Mouse (Mus musculus): ENCODE data around the gene Sox15. TPM values are rescaled to one million over a fixed set of nuclear protein-coding genes. Genes with fewer than 3 reads are reported as not detected.
"Not testable (repeated sequence)": the region's sequence is repeated elsewhere in the genome, so short reads cannot be mapped to it uniquely, and the experiment has no call there.

Sox15 gene
- polyA plus RNA-seq, 1 experiment from 2014 or later: 0.16 TPM

- Histone ChIP-seq H3K9me3 (replicated peaks) (no peaks in the 10 kb centered on the region), H3K27me3 (ENCODE audit: low read depth, poor library complexity, severe bottlenecking) (peaks cover 13% of the 10 kb centered on the region), H3K4me3 (peak within 1 kb of the TSS; percentile 57), H3K36me3 (no peaks in the 10 kb centered on the region), H3K4me1 (peaks cover 17% of the 10 kb centered on the region), H3K27ac (peak within 1 kb of the TSS; percentile 91)
- 1% methylated on average over 20 of the region's 20 CpGs for WGBS
- DNase-seq (ENCODE audit: low spot score): peak; percentile 86
These were observed 33.4 kb upstream of the Sox15 start, which contains the start of gene Sat2 for GRCm38 (mm10) chr11:69621571-69622268. Gene Sat2 (plus strand): TSS chr11:69622024.

- Histone ChIP-seq H3K27ac (peak overlapping the region; percentile 91), H3K4me3 (peak overlapping the region; percentile 57), H3K36me3 (no peaks in the 10 kb centered on the region), H3K9me3 (replicated peaks) (no peaks in the 10 kb centered on the region), H3K4me1 (peaks cover 17% of the 10 kb centered on the region), H3K27me3 (ENCODE audit: low read depth, poor library complexity, severe bottlenecking) (peaks cover 6% of the 10 kb centered on the region; the same call in 1 of the 2 replicates)
- 44% methylated on average over 6 of the region's 6 CpGs for WGBS
- DNase-seq (ENCODE audit: low spot score): peak; percentile 37
These were observed 32.7 kb upstream of the Sox15 start for GRCm38 (mm10) chr11:69622406-69622805.

GRCm38 (mm10) chr11:69623006-69623405 lies 32.1 kb upstream of the Sox15 start:
- H3K4me3 ChIP-seq: no peak overlapping the region
- H3K4me1 ChIP-seq: peaks cover 17% of the 10 kb centered on the region
- 0 out of 2 replicates have a peak, but pooled peaks cover under 1% of the 10 kb centered on the region for H3K27me3 ChIP-seq (ENCODE audit: low read depth, poor library complexity, severe bottlenecking)
- peak overlapping the region; percentile 91; the same call in 1 of the 2 replicates for H3K27ac ChIP-seq
- no peak for DNase-seq (ENCODE audit: low spot score)
- WGBS: 62% methylated on average over 4 of the region's 4 CpGs
- no peaks in the 10 kb centered on the region for H3K36me3 ChIP-seq
- no peaks in the 10 kb centered on the region for H3K9me3 ChIP-seq (replicated peaks)

GRCm38 (mm10) chr11:69624339-69624738 lies 30.8 kb upstream of the Sox15 start:
- 75% methylated on average over 2 of the region's 2 CpGs for WGBS
- not testable (repeated sequence) for H3K4me3 ChIP-seq; H3K27me3 ChIP-seq (ENCODE audit: low read depth, poor library complexity, severe bottlenecking); H3K27ac ChIP-seq; H3K9me3 ChIP-seq (replicated peaks); DNase-seq (ENCODE audit: low spot score); H3K36me3 ChIP-seq
- H3K4me1 ChIP-seq: peaks cover 17% of the 10 kb centered on the region

GRCm38 (mm10) chr11:69628286-69628685 lies 26.8 kb upstream of the Sox15 start:
- WGBS: 37% methylated on average over 6 of the region's 6 CpGs
- peak; percentile 88 for DNase-seq (ENCODE audit: low spot score)

GRCm38 (mm10) chr11:69629802-69630201 lies 25.3 kb upstream of the Sox15 start:
- no peak for DNase-seq (ENCODE audit: low spot score)
- 0 out of 2 replicates have a peak, but pooled peaks cover 2% of the 10 kb centered on the region for H3K36me3 ChIP-seq
- H3K4me3 ChIP-seq: no peak overlapping the region
- no peak overlapping the region for H3K27ac ChIP-seq
- no peaks in the 10 kb centered on the region for H3K27me3 ChIP-seq (ENCODE audit: low read depth, poor library complexity, severe bottlenecking)
- peaks cover 19% of the 10 kb centered on the region for H3K4me1 ChIP-seq
- 74% methylated on average over 1 of the region's 1 CpGs for WGBS
- no peaks in the 10 kb centered on the region for H3K9me3 ChIP-seq (replicated peaks)

More at GRCm38 (mm10) chr11:69628286-69628685, 26.8 kb upstream of the Sox15 start:
- Histone ChIP-seq H3K27ac (no peak overlapping the region), H3K36me3 (no peaks in the 10 kb centered on the region), H3K4me3 (no peak overlapping the region), H3K4me1 (peaks cover 7% of the 10 kb centered on the region; the same call in 1 of the 2 replicates), H3K9me3 (replicated peaks) (no peaks in the 10 kb centered on the region), H3K27me3 (ENCODE audit: low read depth, poor library complexity, severe bottlenecking) (no peaks in the 10 kb centered on the region)

- H3K27ac ChIP-seq: peak within 1 kb of the TSS; percentile 99
- no peaks in the 10 kb centered on the region for H3K27me3 ChIP-seq (ENCODE audit: low read depth, poor library complexity, severe bottlenecking)
- DNase-seq (ENCODE audit: low spot score): peak; percentile 99
- H3K36me3 ChIP-seq: peaks cover 25% of the 10 kb centered on the region
- peak within 1 kb of the TSS; percentile 100 for H3K4me3 ChIP-seq
- H3K9me3 ChIP-seq (replicated peaks): no peaks in the 10 kb centered on the region
- 0% methylated on average over 55 of the region's 56 CpGs for WGBS
- peaks cover 27% of the 10 kb centered on the region for H3K4me1 ChIP-seq
These were observed 22.6 kb upstream of the Sox15 start, which contains the start of gene Fxr2 for GRCm38 (mm10) chr11:69632284-69633089. Gene Fxr2 (plus strand): TSS chr11:69632990.

GRCm38 (mm10) chr11:69633128-69633866 lies 21.8 kb upstream of the Sox15 start:
- Histone ChIP-seq H3K9me3 (replicated peaks) (no peaks in the 10 kb centered on the region), H3K27me3 (ENCODE audit: low read depth, poor library complexity, severe bottlenecking) (no peaks in the 10 kb centered on the region), H3K4me1 (peaks cover 27% of the 10 kb centered on the region), H3K27ac (peak overlapping the region; percentile 99), H3K4me3 (peak overlapping the region; percentile 100), H3K36me3 (peaks cover 33% of the 10 kb centered on the region)
- WGBS: under 1% methylated on average over 50 of the region's 50 CpGs
- no peak for DNase-seq (ENCODE audit: low spot score)

- 98% methylated on average over 3 of the region's 3 CpGs for WGBS
- H3K4me3 ChIP-seq: no peak overlapping the region
- peaks cover 55% of the 10 kb centered on the region for H3K36me3 ChIP-seq
- H3K4me1 ChIP-seq: peaks cover 27% of the 10 kb centered on the region
- no peaks in the 10 kb centered on the region for H3K9me3 ChIP-seq (replicated peaks)
- no peak overlapping the region for H3K27ac ChIP-seq
- H3K27me3 ChIP-seq (ENCODE audit: low read depth, poor library complexity, severe bottlenecking): no peaks in the 10 kb centered on the region
- DNase-seq (ENCODE audit: low spot score): no peak
These were observed 19.6 kb upstream of the Sox15 start for GRCm38 (mm10) chr11:69635471-69635870.

- no peak overlapping the region for H3K4me3 ChIP-seq
These were observed 9.3 kb upstream of the Sox15 start for GRCm38 (mm10) chr11:69645860-69646259.

GRCm38 (mm10) chr11:69653399-69653798 lies 1.7 kb upstream of the Sox15 start:
- H3K27ac ChIP-seq: no peak overlapping the region
- 83% methylated on average over 5 of the region's 5 CpGs for WGBS
- H3K4me3 ChIP-seq: no peak overlapping the region
- no peak for DNase-seq (ENCODE audit: low spot score)
- peaks cover 94% of the 10 kb centered on the region for H3K36me3 ChIP-seq
- no peaks in the 10 kb centered on the region for H3K9me3 ChIP-seq (replicated peaks)
- no peaks in the 10 kb centered on the region for H3K27me3 ChIP-seq (ENCODE audit: low read depth, poor library complexity, severe bottlenecking)
- peaks cover 35% of the 10 kb centered on the region for H3K4me1 ChIP-seq

More at GRCm38 (mm10) chr11:69645860-69646259, 9.3 kb upstream of the Sox15 start:
- no peaks in the 10 kb centered on the region for H3K27me3 ChIP-seq (ENCODE audit: low read depth, poor library complexity, severe bottlenecking)
- H3K9me3 ChIP-seq (replicated peaks): no peaks in the 10 kb centered on the region
- 95% methylated on average over 5 of the region's 5 CpGs for WGBS
- no peaks in the 10 kb centered on the region for H3K4me1 ChIP-seq
- no peak for DNase-seq (ENCODE audit: low spot score)
- no peak overlapping the region for H3K27ac ChIP-seq
- peaks cover 98% of the 10 kb centered on the region for H3K36me3 ChIP-seq

- 41% methylated on average over 9 of the region's 9 CpGs for WGBS
- H3K36me3 ChIP-seq: peaks cover 92% of the 10 kb centered on the region
These were observed 354 bp upstream of the Sox15 start for GRCm38 (mm10) chr11:69654760-69655159.

More at GRCm38 (mm10) chr11:69654760-69655159, 354 bp upstream of the Sox15 start:
- Histone ChIP-seq H3K4me1 (peaks cover 35% of the 10 kb centered on the region), H3K9me3 (replicated peaks) (no peaks in the 10 kb centered on the region), H3K4me3 (peak overlapping the region; percentile 26; the same call in 1 of the 2 replicates), H3K27me3 (ENCODE audit: low read depth, poor library complexity, severe bottlenecking) (no peaks in the 10 kb centered on the region), H3K27ac (peak overlapping the region; percentile 79)
- peak; percentile 33 for DNase-seq (ENCODE audit: low spot score)
